Mouse (Mus musculus) right cerebral cortex, adult 2 months (tissue): ENCODE measurements around the gene Wdr62.
"Not testable (repeated sequence)": the region's sequence is repeated elsewhere in the genome, so short reads cannot be mapped to it uniquely, and the experiment has no call there.

ENCODE experiments used
- DNase-seq, 2 experiments: peaks; one replicate each; pipeline ENCODE4 v3.0.0; 2021 to 2022; ENCODE audit warnings: low spot score in 2 of 2

Wdr62 gene

DNA sequence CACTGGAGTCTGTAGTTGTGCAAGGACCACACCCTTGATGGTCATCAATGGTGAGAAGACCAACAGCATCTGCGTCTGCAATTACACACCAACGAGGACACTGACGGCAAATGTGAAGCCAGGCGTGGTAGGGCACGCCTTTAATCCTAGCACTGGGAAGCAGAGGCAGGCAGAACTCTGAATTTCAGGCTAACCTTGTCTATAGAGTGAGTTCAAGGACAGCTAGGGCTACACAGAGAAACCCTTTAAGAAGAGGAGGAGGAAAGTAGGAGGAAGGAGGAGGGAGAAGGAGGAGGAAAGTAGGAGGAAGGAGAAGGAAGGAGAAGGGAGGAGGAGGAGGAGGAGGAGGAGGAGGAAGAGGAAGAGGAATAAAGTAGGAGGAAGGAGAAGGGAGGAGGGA lies 14.7 kb downstream of the Wdr62 start:
- DNase-seq: no peak

DNA sequence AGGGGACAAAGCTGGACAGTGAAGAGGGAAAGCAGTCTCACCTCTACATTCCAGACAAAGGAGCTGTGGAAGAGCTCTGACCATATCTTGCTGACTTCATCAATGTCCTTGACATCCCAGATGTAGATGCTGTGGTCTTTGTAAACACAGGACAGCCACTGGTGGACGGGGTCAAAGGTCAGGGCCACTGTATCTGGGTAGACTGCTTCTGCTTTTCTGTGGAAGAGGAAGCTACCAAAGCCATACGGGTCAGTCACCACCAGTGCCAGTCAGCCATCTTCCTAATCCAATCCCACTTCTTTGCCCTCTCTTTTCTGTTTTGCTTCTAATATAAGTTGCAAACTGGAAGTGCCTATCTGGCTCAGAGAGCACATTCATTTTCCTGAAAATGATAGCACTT lies 15.2 kb downstream of the Wdr62 start:
- DNase-seq: no peak

DNA sequence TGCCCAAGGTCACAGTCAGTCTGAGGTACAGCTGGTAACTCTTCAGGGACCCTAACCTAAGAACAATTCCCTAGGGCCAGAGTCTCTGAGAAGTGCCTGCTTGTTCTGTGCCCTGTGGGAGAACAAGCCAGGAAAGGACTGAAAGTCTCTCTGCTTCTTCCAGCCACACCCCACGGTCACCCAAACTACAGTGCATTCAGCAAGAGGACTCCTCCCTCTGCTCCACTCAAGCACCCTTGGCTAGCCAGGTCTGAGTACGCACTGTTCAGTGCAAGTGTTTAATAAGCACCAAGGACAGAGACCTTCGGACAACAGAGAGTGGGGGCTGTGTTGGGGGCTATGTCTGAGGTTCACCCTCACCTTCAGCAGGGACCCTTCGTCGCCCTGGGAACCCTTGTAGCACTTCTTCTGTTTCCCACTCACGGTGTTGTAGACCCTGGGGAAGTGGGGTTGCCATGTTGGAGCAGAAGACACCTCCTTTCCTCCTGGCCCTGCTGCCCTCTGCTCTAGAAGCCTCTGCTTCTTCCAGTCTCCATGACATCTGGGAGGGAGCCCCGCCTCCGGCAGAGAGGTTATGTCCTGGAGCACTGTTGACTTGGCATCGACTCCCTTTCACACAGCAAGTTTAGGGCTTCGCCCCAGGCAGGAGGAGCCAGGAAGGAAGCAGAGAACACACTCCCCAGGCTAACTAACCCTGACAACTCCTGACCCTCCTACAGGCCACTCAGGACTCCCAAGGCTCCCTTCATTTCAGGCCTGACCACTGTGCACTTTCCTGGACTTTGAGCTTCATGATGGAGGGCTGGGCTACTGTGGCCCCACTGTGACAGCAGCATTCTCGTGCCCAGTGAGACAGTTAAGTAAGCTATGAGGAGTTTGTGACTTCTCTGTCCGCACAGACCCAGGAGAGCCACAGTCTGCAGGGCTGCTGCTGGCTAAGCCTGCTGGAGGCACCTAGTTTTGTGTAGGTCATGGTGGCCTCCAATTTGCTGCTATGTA lies 28.0 kb downstream of the Wdr62 start:
- DNase-seq: no peak

DNA sequence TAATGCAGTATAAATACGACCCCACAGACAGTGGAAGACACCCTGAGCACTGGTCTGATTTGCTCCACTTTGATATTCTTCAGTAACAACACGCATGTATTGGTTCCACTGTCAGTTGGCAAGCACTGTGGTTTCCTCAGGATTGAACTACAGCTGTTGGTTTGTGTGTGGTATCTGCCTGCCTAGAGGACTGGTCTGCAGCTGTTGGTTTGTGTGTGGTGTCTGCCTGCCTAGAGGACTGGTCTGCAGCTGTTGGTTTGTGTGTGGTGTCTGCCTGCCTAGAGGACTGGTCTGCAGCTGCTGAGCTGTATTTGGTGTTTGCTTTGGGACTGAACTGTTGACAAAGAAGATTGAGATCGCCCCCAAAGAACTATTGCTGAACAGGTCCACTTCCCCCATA lies 42.8 kb downstream of the Wdr62 start:
- DNase-seq: not testable (repeated sequence)

DNA sequence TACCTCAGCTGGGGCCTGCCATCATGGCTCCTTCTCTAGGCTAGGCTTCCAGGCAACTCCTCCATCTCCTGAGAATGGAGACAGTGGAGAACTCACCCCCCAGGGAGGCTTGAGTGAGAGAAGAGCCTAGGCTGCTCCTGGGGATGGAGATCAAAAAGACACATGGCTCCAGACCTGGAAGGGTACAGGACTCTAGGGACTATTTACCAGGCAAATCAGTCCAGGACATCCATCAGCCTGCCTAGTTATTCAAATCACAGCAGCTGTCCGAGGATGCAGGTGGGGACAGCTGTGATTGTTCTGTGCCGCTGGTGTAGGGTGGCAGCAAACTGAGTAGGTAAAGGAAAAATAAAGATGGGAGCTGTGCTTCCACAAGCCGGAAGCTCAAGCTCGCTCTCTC lies 44.6 kb downstream of the Wdr62 start, which contains the start of gene Ovol3:
TSS of gene Ovol3 (minus strand) at position 101 of the 400 bp plus-strand sequence.
- no peak for DNase-seq

DNA sequence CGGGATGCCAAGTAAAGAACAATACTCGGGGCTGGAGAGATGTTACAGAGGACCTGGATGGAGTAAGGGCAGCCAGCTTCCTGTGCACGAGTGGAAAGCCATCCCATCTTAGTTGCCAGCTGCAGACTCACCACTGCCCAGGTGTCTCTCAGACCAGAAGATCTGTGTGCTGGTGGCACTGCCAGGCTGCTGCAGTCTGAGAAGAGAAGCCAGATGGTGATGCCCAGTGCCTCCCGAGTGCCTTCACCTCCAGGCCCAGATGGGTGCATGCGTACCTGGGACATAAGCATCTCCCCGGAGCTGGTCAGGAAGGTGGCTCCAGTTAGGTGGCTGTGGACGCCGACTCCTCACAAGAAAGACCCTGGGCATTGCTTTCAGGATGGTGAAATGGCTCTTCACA lies 45.1 kb downstream of the Wdr62 start:
- DNase-seq: no peak

DNA sequence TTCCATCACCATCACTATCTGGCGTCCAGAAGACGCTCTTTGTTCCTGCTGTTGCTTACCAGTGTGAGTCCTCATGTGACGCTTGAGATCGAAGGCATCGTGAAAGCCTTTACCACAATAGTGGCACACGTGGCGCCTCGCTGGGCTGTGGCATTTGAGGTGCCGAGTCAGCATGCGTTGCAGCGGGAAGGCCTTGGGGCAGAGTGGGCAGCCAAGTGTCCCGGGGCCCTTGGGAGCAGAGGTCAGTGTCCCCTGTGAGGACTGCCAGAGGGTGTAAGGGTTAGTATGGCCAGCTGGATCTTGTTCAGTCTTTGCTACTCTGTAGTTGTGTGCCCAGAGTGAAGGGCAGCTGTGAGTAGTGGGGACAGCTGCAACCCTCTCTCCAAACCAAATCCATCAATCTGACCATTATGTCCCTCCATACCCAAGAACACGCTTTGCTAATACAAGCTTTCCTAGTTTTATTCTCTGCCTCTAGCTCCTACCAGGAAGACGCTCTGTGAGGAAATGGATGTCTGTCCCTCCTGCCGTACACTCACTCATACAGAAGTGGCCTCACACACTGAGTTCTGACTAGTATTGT lies 45.9 kb downstream of the Wdr62 start:
- no peak for DNase-seq

DNA sequence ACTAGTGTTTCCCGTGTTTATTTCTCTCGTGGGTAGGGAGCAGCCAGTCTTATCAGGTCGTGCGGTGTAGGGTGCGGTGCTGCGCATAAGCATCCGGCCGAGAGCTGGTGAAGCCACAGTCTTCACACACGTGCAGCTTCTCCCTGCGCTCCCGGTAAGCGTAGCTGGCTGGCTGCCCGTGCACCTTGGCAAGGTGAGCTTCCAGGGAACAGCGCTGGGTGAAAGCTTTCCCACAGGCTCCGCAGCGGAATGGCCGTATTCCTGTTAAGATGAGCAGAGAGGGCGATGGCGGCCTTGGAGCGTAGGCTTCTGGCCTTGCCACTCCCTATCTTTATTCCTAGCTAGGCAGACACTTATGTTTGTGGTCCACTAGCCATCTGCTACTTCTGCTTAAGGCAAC lies 46.8 kb downstream of the Wdr62 start:
- peak in 1 of 2 experiments; percentile 8 for DNase-seq

DNA sequence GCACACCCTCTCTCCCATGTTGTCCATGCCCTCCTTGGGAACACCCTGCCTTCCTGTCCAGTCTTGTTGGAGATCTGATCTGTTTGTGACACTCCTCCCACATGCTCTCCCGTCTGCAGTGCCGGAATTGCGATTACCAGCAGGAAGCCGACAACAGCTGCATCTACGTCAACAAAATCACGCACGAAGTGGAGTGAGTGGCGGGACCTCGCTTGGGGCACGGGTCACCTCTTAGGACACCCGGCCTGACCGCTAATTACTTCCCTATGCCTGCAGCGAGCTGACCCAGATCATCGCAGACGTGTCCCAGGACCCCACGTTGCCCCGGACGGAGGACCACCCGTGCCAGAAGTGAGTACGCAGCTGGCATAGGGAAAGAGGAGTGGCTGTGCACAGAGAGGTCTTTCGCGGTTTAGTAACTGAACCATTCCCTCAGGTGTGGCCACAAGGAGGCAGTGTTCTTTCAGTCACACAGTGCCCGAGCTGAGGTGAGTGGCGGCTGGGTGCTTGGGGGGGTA lies 47.5 kb downstream of the Wdr62 start:
- DNase-seq: peak; percentile 25 to 29

DNA sequence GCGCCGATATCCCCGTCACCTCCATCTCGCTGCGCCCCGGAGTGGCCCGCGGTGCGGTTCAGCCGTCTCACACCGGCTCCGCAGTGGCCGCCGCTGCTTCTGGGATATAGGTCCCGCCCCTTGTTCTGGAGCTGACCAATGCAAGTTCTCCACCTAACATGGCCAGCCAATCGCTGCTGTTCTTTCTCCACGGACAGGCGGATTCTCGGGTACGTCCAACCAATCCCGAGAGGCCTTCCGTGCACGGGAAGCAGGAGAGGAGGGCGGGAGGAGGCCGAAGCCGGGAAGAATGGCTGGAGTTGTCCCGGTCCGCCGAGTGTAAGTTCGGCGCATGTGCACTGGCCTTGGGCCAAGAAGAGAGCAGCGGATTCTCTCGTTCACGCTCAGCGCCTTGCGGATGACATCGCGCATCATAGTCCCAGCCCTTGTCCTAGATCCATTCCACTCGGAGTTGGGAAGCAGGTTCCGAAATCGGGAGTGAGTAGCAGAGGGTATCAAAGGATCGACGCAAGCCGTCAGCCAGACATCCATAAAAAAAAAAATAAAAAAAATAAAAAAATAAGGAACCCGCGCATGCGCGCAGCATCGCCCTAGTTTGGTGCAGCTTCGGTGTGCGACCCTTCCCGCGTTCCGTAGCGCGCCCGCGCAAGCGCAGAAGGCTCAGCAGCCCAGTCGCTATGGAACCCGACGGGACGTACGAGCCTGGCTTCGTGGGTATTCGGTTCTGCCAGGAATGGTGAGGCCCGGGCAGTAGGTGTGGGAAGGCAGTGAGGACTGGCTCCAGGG lies 48.4 kb downstream of the Wdr62 start, which contains the start of the genes Polr2i and Tbcb:
TSS of gene Polr2i (plus strand) at position 280 of the 786 bp plus-strand sequence.
TSS of gene Tbcb (minus strand) at position 604 of the 786 bp plus-strand sequence.
- peak; percentile 98 to 99 for DNase-seq

DNA sequence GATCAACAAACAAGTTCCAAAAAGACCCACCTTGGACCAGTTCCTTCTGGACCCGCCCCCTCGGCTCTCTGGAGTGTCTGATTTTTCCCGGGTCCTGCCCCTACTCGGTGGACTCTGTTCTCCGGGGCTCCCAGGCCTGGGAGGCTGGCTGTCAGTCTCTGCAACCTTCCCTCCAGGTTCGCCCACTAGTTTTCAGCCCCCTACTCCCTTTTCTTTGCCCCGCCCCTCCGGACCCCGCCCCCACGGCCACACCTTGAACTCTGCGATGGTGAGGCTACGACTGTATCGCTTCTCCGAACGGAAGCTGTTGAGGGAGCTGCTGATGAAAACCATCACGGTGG lies 48.9 kb downstream of the Wdr62 start:
- DNase-seq: peak in 1 of 2 experiments; percentile 8

DNA sequence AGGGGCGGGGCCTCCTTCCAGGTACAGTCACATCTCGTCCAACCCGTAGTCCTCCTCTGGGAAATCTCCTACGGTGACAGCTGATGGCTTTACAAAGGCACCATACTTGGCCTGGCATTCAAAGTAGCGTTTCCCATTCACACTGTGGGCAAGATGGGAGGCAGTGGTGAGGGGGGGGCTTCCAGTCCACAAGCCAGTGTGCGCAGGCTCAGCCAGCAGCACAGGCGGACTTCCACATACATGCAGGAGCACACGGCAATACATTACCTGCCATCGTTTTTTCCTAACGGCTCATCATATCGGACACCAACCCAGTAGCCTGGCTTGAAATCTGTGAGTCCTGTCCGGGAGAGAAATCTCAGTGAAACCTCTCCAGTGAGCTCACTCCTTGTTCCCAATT lies 56.0 kb downstream of the Wdr62 start:
- no peak for DNase-seq

DNA sequence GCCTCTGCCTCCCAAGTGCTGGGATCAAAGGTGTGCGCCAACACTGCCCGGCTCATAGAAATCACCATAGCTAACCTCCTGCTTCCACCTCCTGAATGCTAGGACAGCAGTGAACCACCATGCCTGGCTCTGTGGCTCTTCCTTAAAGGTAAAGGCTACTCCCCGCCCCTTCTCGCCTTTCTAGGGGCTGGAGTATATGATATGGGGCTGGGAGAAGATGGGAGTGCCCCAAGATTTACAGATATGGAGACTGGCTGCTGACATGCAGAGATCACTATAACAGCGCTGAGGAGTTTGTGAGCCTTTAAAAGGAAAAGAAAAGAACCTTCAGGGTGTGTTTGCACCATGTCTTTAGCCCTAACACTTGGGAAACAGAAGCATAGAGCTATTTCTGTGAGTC lies 58.0 kb downstream of the Wdr62 start:
- DNase-seq: no peak

DNA sequence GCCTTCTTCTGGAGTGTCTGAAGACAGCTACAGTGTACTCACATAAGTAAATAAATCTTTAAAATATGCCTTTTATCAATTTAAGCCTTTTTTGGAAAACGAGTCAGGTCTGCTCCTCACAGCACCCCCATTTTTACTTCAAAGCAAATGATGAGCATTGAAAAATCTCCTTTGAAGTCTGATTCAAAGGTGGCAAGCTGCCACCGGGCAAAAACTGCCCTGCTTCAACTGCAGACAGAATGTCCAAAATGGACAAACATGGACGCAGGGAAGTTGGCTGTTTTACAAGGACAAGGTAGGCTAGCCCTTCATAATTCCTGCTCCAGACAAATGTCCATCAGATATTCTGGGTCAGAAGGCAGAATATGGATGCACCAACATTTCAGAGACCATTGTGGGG lies 58.8 kb downstream of the Wdr62 start:
- DNase-seq: no peak

DNA sequence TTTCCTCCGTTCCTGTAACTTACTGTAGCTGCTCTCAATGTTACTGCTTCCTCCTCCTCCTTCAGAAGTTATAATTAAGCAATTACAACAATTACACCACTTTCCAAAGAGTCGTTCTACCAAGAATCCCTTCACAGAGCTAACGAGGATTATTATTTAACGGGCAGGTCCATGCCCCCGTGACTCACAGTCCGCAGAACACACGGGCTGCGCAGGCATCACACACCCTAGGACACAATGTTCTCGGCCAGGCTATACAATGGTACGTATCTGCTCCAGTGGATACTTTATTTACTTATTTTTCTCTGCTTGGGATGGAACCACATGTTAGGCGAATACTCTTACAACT lies 60.2 kb downstream of the Wdr62 start:
- DNase-seq: no peak

DNA sequence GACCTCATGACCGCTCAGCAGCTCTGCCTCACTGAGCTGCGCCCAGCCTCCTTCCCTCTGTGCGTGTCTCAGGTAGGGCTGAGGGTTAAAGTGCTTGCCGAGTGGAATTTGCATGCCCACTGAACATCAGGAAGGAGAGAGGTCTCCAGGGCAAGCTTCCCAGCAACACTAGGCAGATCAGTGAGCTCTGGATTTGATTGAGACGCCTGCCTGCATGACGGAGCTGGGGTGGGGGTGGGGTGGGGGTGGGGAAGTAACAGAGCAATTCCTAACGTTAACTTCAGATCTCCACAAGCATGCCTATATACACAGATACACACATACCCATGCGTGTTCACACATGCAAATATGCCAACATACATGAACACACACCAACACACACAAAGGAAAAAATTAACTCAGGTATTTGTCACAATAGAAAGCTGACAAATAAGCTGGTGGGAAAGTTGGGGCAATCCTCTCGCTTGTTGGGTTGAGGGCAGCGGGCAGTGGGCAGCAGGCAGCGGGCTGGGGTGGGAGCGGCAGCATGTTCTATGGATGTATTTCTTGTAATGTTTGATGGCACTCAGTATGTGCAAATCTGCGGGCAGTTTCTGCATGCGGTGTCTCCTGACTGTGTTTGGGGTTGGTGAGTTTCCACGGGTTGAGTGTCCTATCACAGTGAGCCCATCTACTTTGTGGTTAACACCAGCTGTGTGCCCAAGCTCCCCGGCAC lies 60.8 kb downstream of the Wdr62 start:
- DNase-seq: peak in 1 of 2 experiments; percentile 46

DNA sequence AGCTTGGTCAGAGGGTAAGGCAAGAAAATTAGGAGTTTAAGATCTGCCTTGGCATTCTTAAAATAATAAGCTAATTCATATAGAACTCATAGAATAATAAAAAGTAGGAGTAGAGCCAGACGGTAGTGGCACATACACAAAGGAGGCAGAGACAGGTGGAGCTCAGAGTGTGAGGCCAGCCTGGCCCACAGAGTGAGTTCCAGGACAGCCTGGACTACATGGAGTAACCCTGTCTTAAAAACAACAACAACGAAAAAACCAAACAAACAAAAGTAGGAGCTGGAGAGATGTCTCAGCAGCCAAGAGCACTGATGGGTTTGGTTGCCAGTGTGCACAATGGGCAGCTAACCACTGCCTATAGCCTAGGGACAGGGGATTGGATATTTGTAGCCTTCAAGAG lies 62.9 kb downstream of the Wdr62 start:
- no peak for DNase-seq

DNA sequence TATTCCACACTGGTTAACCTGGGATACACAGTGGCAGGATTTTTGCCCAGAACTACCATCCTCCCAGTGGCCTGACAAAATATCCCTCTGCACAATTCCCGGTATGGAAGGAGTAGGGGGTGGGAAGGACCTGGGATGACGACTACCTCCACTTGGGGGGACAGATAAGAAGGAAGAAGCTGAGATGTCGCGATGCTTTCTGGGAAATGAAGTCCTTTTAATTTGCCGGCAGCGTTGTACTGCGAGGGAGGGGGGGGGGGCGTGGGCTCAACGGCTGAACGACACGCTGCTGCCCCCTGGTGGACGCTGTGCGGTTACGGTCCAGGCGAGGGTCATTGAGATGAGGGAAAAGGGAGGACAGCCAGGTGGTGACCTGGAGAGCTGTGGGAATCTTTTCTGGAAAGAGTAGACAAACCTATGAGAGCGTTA lies 63.5 kb downstream of the Wdr62 start:
- DNase-seq: peak; percentile 59 to 71

DNA sequence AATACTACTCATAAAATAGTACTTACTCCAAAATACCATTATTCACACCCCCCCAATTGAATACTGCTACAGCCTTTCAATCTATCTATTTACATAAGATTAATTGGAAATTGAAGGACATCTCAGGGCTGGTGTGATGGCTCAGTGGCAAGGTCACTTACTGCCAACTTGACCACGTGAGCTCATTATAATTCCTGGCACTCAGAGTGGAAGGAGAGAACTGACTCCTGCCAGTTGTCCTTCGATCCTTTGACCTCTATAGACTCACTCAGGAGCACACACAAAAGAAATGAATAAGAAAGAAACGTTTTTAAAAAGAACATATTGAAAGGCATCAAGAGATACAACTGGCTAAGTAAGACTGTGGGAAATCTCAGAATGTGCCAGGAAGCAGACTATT lies 64.3 kb downstream of the Wdr62 start:
- no peak for DNase-seq

DNA sequence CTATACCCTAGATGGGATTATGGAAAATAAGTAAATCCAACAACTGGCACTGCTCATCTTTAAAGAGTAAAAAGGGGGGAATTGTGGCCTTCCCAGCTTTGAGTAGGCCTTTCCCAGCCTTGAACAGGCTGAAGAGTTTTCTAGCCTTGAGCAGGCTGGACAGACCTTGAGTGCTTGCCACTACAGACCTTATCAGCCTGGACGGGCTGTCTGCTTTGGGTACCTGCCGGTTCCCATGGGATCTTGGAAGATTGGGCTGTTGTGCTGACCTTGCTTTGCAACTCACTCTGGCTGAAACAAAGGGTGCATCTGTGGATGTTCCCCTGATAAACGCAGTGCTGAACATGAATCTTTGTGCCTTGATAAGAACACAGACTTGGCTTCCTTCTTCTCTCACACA lies 66.3 kb downstream of the Wdr62 start:
- DNase-seq: no peak

DNA sequence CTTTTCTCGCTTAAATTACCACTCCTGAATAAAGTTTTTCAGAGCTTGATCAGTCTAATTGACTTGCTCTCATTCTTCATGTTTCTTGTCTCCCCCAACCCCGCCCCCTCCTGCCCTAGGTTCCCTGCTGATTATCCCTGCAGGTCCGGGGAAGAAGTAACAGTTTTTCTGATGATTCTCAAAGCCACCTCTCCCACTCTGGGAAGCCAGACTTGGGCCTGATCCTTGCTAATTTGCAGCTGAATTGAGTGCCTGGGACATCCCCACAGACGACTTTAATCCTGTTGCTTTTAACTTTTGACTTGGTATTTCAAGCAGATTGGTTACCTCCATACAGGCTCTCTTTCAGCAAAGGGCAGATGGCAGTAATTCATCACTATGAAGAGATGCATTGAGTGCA lies 69.2 kb downstream of the Wdr62 start:
- no peak for DNase-seq
